Mouse (Mus musculus) limb, embryonic 11.5 days (tissue): ENCODE results near the gene Slc9a7. TPM values are rescaled to one million over a fixed set of nuclear protein-coding genes. Genes with fewer than 3 reads are reported as not detected.
A peak's percentile ranks its signal among the peaks of the same experiment; 100 is the strongest.

Source experiments
- ATAC-seq: fragments of 200-750 bp; cut with Nextera tagmentation; 2 replicates; pipeline ENCODE4 v1.8.0; 2017; ENCODE audit warnings: low read depth; ENCODE audit not compliant: insufficient number of reproducible peaks, low FRiP score, low TSS enrichment
- DNase-seq: peaks from one replicate; pipeline ENCODE4 v3.0.0-alpha.2; 2015; ENCODE audit warnings: low spot score
- H3K27ac ChIP-seq: fragments of 300-500 bp; sonication (generic); replicated peaks from 2 replicates; pipeline ENCODE4 v1.5.1; 2014; ENCODE audit warnings: low read depth, mild to moderate bottlenecking, low read length
- H3K27me3 ChIP-seq: fragments of 300-500 bp; sonication (generic); 2 replicates; pipeline ENCODE4 v1.6.1; 2014; ENCODE audit warnings: mild to moderate bottlenecking, low read length, mixed read lengths; ENCODE audit not compliant: control insufficient read depth, insufficient read depth
- H3K36me3 ChIP-seq: fragments of 300-500 bp; sonication (generic); 2 replicates; pipeline ENCODE4 v1.6.1; 2014; ENCODE audit warnings: mild to moderate bottlenecking, low read length, moderate library complexity, mixed read lengths; ENCODE audit not compliant: control insufficient read depth, insufficient read depth
- H3K4me1 ChIP-seq: fragments of 300-500 bp; sonication (generic); 2 replicates; pipeline ENCODE4 v1.6.1; 2014; ENCODE audit warnings: low read length, mixed read lengths; ENCODE audit not compliant: control insufficient read depth, insufficient read depth
- H3K4me2 ChIP-seq: fragments of 300-500 bp; sonication (generic); 2 replicates; pipeline ENCODE4 v1.6.1; 2014; ENCODE audit warnings: low read depth, mild to moderate bottlenecking, moderate library complexity; ENCODE audit not compliant: severe bottlenecking
- H3K4me3 ChIP-seq: fragments of 300-500 bp; sonication (generic); 2 replicates; pipeline ENCODE4 v1.5.1; 2014; ENCODE audit warnings: low read depth, low read length
- H3K9ac ChIP-seq: fragments of 300-500 bp; sonication (generic); 2 replicates; pipeline ENCODE4 v1.6.1; 2014; ENCODE audit warnings: mild to moderate bottlenecking, low read length
- H3K9me3 ChIP-seq: fragments of 300-500 bp; sonication (generic); 2 replicates; pipeline ENCODE4 v1.6.1; 2016; ENCODE audit warnings: low read length; ENCODE audit not compliant: control insufficient read depth
- WGBS: fragments of 180-500 bp; shearing (Covaris S2); extraction: QIAGEN DNeasy Blood & Tissue Kit; methylation state at CpG from one replicate; pipeline ENCODE4 v1.1.7; 2014; 5-methylcytosine and 5-hydroxymethylcytosine counted together
- polyA plus RNA-seq: library from polyadenylated mRNA; unstranded; fragments of >200 nt; fragmentation: Nextera tagmentation; extraction: Ambion mirVana; gene quantifications from 2 replicates; pipeline ENCODE4 v1.2.1, GENCODE M21; 2014

Slc9a7 gene
- 0.47 and 0.96 TPM in 2 replicates for polyA plus RNA-seq

DNA sequence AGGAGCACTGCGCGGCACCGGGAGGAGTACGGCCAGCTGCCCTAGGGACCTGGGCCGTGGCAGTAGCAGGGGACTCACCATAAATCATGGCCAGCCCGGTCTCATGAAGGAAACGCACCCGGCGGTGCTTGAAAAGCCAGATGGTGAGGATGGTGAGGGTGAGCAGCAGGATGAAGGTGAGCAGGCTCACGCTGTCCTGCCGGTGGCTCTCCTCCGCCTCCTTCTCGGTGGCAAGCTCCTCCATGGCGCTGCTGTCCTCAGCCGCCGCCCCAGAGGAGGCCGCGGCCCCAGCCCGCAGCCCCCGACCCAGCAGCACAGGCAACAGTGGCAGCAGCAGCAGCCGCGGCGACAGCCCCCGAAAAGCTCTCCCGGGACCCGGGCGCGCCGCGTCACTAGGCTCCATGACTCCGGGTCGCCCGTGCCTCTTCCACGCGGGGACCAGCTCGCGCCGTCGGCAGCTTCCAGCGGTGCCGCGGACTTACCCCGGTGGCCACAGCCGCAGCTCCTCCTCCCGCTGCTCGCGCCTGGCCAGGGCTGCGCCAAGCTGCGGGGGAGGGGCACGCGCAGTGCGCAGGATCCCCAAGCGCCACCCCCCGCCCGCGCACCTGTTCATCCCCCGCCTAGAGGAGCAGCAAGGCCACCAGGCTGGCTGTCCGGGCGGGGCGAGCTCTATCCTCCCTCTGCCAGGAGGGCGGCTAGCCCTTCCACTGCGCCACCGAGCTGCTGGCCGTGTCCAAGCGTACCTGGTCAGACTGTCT, at the start of gene Slc9a7:
Gene Slc9a7 (minus strand): TSS at position 526 of the 758 bp plus-strand sequence.
- peak; percentile 84 for ATAC-seq
- Histone ChIP-seq H3K36me3 (no peaks in the 10 kb centered on the region), H3K4me3 (peak within 1 kb of the TSS; percentile 47), H3K4me1 (no peaks in the 10 kb centered on the region), H3K27me3 (no peaks in the 10 kb centered on the region), H3K9me3 (no peaks in the 10 kb centered on the region), H3K9ac (peak within 1 kb of the TSS; percentile 50), H3K4me2 (peak within 1 kb of the TSS; percentile 59), H3K27ac (no peak within 1 kb of the TSS)
- DNase-seq, result peak; percentile 50
- WGBS, result 11% methylated on average over 57 of the region's 65 CpGs

DNA sequence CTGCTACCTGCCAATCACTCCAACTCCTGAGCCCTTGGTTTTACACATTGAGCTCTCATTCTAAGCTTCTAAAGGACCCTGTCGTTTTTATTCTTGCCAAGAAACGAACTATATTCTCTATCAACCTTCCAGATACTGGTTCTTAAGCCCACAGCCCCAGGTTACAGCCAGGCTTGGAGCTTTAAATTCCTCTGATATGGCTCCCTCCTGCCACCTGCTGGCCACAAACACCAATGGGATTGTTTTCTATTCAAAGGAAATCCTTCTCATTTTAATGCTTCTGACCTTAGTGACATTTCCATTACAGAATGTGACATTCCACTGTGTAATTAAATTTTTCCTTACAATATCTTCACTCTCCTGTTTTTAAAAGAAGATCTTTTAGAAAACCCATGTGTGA, 44.1 kb upstream of the Slc9a7 start:
- no peak overlapping the region for H3K4me3 ChIP-seq
- H3K27me3 ChIP-seq, result no peaks in the 10 kb centered on the region
- 22% methylated on average over 2 of the region's 2 CpGs for WGBS
- no peak overlapping the region for H3K9ac ChIP-seq
- H3K9me3 ChIP-seq, result no peaks in the 10 kb centered on the region
- H3K4me1 ChIP-seq, result no peaks in the 10 kb centered on the region
- ATAC-seq, result no peak
- no peak overlapping the region for H3K27ac ChIP-seq
- no peak overlapping the region for H3K4me2 ChIP-seq
- H3K36me3 ChIP-seq, result no peaks in the 10 kb centered on the region
- peak; percentile 56 for DNase-seq

DNA sequence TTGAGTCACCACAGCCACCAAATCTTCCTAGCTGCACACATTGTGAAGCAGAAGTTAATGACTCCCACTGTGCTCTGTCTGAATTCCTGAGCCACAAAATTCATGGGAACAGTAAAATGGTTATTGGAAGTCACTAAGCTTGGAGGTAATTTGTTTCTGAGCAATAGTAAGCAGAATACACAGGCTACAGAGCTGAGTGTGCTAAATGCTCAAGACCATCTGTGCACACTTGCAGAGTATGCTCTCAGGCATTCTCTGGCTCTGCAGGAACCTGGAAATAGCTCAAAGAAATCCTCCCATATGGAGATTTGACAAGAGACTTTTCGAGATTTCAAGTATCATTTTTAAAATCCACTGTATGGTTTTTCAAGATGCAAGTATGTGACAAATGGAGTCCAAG, 41.1 kb upstream of the Slc9a7 start:
- no peak for DNase-seq
- no peaks in the 10 kb centered on the region for H3K27me3 ChIP-seq
- ATAC-seq, result no peak
- 84% methylated on average over 1 of the region's 1 CpGs for WGBS
- no peaks in the 10 kb centered on the region for H3K9me3 ChIP-seq
- H3K4me3 ChIP-seq, result no peak overlapping the region
- no peaks in the 10 kb centered on the region for H3K36me3 ChIP-seq
- no peak overlapping the region for H3K4me2 ChIP-seq
- H3K27ac ChIP-seq, result no peak overlapping the region
- H3K9ac ChIP-seq, result no peak overlapping the region
- no peaks in the 10 kb centered on the region for H3K4me1 ChIP-seq

DNA sequence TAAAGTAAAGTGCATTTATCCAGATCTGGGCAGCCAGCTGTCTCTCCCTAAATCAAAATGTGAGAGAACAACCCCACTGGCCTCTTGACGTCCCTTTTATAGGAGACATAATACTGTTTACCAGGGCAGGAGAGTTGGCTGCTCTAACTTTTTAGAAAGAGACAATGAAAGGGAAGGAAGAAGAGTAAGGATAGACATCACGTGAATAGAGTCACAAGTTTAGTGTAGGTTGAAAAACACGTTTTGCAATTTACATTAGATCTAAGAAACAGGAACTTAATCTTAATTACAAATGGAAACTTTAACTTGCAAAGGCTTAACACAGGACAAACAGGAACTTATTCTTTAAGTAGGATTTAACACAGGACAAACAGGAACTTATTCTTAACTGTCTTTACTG, 15.6 kb upstream of the Slc9a7 start:
- H3K36me3 ChIP-seq, result no peaks in the 10 kb centered on the region
- H3K9ac ChIP-seq, result no peak overlapping the region
- no peaks in the 10 kb centered on the region for H3K4me1 ChIP-seq
- ATAC-seq, result no peak
- no peak overlapping the region for H3K27ac ChIP-seq
- H3K9me3 ChIP-seq, result no peaks in the 10 kb centered on the region
- WGBS, result 47% methylated on average over 3 of the region's 3 CpGs
- H3K27me3 ChIP-seq, result no peaks in the 10 kb centered on the region
- DNase-seq, result no peak
- H3K4me2 ChIP-seq, result no peak overlapping the region
- H3K4me3 ChIP-seq, result no peak overlapping the region

DNA sequence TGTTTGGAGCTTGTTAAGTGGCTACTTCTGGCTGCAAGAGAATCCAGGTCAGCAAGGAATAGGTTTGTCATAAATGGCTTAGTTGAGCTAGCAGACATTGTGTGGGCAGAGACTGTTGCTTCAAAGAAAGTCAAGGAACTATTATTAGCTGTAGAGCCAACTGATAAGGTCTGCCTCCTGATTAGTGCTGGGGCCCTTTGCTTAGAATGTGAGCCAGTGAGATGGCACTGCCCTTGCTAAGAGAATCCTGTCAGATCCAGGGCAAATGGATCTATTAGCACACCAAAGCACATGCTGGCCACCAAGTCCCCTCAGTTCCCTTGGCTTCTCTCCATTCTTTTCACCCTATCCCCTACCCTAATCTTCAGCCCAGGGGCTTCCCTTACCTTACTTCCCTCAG, 14.3 kb upstream of the Slc9a7 start:
- Histone ChIP-seq H3K4me2 (no peak overlapping the region), H3K36me3 (no peaks in the 10 kb centered on the region), H3K9me3 (no peaks in the 10 kb centered on the region), H3K27me3 (no peaks in the 10 kb centered on the region), H3K4me1 (no peaks in the 10 kb centered on the region), H3K9ac (no peak overlapping the region), H3K4me3 (no peak overlapping the region), H3K27ac (no peak overlapping the region)
- DNase-seq (no peak), ATAC-seq (no peak)

DNA sequence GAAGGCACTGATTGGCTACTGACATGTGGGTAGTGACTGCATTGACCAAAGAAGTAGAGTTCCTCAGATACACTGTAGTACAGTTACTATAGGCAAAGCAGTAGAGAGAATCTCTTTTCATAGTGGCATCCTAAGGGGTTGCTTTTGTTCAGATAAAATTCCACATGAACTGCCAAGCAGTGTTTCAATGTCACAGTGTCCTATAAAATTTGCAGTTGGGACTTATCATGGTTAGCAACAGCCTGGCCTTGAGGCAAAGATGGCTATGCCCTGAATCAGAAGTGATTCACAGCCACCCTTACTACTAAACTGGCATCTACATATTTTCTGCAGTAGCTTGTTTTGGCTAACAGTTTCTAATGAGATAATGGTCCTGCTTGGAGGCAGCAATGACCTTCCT, 11.7 kb upstream of the Slc9a7 start:
- Histone ChIP-seq H3K4me2 (no peak overlapping the region), H3K4me3 (no peak overlapping the region), H3K4me1 (no peaks in the 10 kb centered on the region), H3K27ac (no peak overlapping the region), H3K27me3 (no peaks in the 10 kb centered on the region), H3K36me3 (no peaks in the 10 kb centered on the region), H3K9ac (no peak overlapping the region), H3K9me3 (no peaks in the 10 kb centered on the region)
- DNase-seq (no peak), ATAC-seq (no peak)

DNA sequence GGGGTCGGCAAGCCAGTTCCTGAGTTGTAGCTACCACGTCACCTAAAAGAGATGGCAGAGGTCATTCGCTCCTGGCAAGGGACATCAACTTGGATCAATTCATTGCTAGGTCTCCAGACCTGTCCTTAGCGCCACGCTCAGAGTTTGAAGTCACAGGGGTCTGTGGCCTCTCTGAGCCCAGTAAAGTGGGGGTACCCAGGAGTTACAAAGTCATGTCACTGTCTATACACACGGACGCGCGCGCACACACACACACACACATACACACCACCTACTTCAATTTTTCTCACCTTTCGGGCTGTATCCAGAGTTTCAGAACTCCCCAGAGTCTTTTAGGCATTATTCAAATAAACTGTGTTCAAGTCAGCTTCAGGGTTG, 422 bp upstream of the Slc9a7 start:
- no peak for ATAC-seq
- Histone ChIP-seq H3K36me3 (no peaks in the 10 kb centered on the region), H3K27ac (no peak overlapping the region), H3K4me1 (no peaks in the 10 kb centered on the region), H3K4me2 (peak overlapping the region; percentile 59), H3K9me3 (no peaks in the 10 kb centered on the region), H3K4me3 (peak overlapping the region; percentile 47), H3K27me3 (no peaks in the 10 kb centered on the region), H3K9ac (no peak overlapping the region)
- no peak for DNase-seq
- 38% methylated on average over 11 of the region's 11 CpGs for whole genome bisulfite sequencing

DNA sequence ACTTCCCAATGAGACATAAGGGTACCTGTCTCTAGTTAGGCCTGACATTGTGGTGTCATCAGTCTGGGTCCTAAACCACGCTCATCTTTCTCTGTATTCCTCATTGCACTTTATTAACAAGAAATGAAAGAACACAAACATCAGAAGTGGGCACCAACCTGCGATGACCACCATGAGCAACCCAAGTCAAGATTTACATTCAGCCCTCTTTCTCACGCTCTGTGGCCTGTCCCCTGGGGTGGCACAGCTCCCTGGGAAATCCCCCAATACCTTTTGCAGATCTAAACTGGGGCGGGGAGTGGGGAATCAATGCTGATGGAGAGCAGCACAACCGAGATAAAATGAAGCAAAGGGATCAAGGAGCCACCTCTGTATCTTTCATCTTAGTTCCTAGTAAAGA, 892 bp downstream of the Slc9a7 start:
- H3K27me3 ChIP-seq, result no peaks in the 10 kb centered on the region
- H3K9me3 ChIP-seq, result no peaks in the 10 kb centered on the region
- DNase-seq, result no peak
- no peaks in the 10 kb centered on the region for H3K36me3 ChIP-seq
- no peaks in the 10 kb centered on the region for H3K4me1 ChIP-seq
- 26% methylated on average over 5 of the region's 5 CpGs for WGBS
- ATAC-seq, result no peak
- H3K9ac ChIP-seq, result no peak overlapping the region
- H3K4me3 ChIP-seq, result peak overlapping the region; percentile 47
- no peak overlapping the region for H3K27ac ChIP-seq
- peak overlapping the region; percentile 59 for H3K4me2 ChIP-seq

DNA sequence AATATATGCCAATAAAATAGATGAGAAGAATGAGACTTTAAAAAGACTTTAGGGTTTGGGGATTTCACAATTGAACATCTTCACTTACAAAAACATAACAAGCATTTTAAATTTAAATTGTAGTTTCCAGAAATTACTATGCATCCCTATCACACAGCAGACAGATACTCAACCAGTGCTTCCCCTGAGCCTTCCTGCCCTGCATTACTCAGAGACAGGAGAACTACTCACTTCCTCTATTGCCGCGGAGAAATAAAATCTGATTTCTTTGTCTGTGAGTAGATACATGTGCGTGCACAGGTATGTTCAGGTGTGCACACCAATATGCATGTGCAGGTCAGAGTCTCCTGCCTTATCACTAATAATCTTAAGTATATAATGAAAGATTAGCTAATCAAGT, 2.9 kb downstream of the Slc9a7 start:
- Histone ChIP-seq H3K27me3 (no peaks in the 10 kb centered on the region), H3K36me3 (no peaks in the 10 kb centered on the region), H3K9ac (no peak overlapping the region), H3K27ac (no peak overlapping the region), H3K4me1 (no peaks in the 10 kb centered on the region), H3K4me3 (no peak overlapping the region), H3K4me2 (no peak overlapping the region), H3K9me3 (no peaks in the 10 kb centered on the region)
- 84% methylated on average over 3 of the region's 3 CpGs for WGBS
- no peak for DNase-seq
- ATAC-seq, result no peak
